Mouse (Mus musculus) macrophage (primary cell): ENCODE data around the gene Nphp1. TPM values are rescaled to one million over a fixed set of nuclear protein-coding genes. Genes with fewer than 3 reads are reported as not detected.

ENCODE experiments used
- H3K27ac ChIP-seq: fragments of 350-480 bp; formaldehyde crosslinking; 2 replicates; pipeline ENCODE4 v1.9.0; 2021
- H3K36me3 ChIP-seq: fragments of 350-480 bp; formaldehyde crosslinking; 2 replicates; pipeline ENCODE4 v1.9.0; 2021; ENCODE audit errors: inconsistent target
- H3K4me3 ChIP-seq: fragments of 350-480 bp; formaldehyde crosslinking; 2 replicates; pipeline ENCODE4 v1.9.0; 2021; ENCODE audit errors: inconsistent target
- H3K79me2 ChIP-seq: fragments of 350-480 bp; formaldehyde crosslinking; 2 replicates; pipeline ENCODE4 v1.9.0; 2021; ENCODE audit errors: inconsistent target
- WGBS: methylation state at CpG from one replicate; pipeline ENCODE4 v1.1.7; 2026; ENCODE audit warnings: inconsistent platforms; ENCODE audit not compliant: missing documents; 5-methylcytosine and 5-hydroxymethylcytosine counted together
- polyA plus RNA-seq: library from polyadenylated mRNA; stranded (reverse); fragments of 250-400 nt; gene quantifications from 3 replicates; pipeline ENCODE4 v1.2.4, GENCODE M21; 2018; ENCODE audit warnings: inconsistent platforms
- total RNA-seq, 78 experiments: library from RNA; depleted of rRNA; stranded (reverse); fragments of 250-400 nt; gene quantifications; 1 replicate in 9 of 78; 2 replicates in 24 of 78; 3 replicates in 43 of 78; 4 replicates in 2 of 78; pipeline ENCODE4 v1.2.4; 2018; ENCODE audit warnings: inconsistent platforms in 56 of 78

Gene Nphp1
- total RNA-seq (2018; cell fraction: chromatin; rRNA removed) = 10 to 100 TPM in 7 of 26 experiments, 1 to 10 TPM in 16, under 1 TPM in 3; 0.58 to 13.1 (median 6.9) TPM
- total RNA-seq (2018; cell fraction: cytosol; rRNA removed) = 1 to 10 TPM; 4.9 to 9.9 (median 7.7) TPM
- 1 to 10 TPM; 1.3 to 8.5 (median 5.0) TPM for total RNA-seq (2018; cell fraction: nucleus; rRNA removed)
- 5.9 to 6.7 TPM (median 6.6 TPM) in 3 replicates for polyA plus RNA-seq

DNA sequence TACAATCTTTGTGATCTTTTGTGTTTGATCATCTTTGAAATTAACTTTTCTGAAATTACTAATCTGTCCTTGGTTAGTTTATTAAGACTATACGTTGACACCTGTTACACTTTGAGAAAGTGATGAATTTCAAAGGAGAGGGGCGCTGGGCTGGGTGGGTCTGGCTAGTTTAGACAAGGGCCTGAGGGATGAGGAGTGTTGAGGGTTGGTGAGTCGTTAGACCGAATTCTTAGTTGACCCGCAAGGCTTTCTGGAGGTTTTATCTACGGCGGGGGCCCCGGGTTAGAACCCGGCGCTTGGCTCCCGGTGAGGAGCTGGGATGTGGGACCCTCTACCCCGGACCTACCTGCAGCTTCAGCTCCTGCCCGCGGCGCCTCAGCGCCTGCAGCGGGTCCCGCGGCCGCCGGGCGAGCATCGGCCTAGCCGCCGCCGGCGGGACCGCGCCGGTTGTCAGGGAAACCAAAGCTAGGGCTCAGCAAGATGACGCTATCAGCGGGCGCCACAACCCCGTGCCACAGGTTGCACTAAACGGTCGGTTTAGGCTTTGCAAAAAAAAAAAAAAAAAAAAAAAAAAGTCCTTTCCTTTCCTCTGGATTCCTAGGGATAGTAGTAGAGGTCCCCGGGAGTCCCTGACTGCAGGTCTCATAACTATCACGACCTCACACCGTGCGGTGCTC, at the start of gene Nphp1:
Gene Nphp1, minus strand, starts transcription at position 458 of the 677 bp plus-strand sequence.
- H3K27ac ChIP-seq = peak within 1 kb of the TSS; percentile 35
- H3K36me3 ChIP-seq = no peaks in the 10 kb centered on the region
- peaks cover 8% of the 10 kb centered on the region; the same call in 1 of the 2 replicates for H3K79me2 ChIP-seq
- peak within 1 kb of the TSS; percentile 51 for H3K4me3 ChIP-seq
- WGBS = 2% methylated on average over 39 of the region's 40 CpGs

DNA sequence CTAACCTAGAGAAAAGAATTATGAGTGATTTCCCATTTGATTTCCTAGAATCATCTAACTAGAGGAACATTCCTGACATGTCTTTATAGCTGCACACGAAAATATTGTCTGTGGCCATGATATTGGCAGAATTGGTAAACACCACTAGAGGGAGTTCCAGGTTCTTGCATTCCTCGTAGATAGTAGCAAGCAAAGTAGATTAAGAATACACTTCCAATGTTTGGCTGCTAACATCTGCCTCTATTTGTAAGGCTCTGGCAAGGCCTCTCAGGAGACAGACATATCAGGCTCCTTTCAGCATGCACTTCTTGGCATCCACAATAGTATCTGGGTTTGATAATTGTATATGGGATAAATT, 44.1 kb upstream of the Nphp1 start:
- 0% methylated on average over 2 of the region's 2 CpGs for WGBS
- Histone ChIP-seq H3K4me3 (no peak overlapping the region), H3K79me2 (peaks cover 33% of the 10 kb centered on the region), H3K36me3 (no peaks in the 10 kb centered on the region), H3K27ac (peak overlapping the region; percentile 37; the same call in 1 of the 2 replicates)

DNA sequence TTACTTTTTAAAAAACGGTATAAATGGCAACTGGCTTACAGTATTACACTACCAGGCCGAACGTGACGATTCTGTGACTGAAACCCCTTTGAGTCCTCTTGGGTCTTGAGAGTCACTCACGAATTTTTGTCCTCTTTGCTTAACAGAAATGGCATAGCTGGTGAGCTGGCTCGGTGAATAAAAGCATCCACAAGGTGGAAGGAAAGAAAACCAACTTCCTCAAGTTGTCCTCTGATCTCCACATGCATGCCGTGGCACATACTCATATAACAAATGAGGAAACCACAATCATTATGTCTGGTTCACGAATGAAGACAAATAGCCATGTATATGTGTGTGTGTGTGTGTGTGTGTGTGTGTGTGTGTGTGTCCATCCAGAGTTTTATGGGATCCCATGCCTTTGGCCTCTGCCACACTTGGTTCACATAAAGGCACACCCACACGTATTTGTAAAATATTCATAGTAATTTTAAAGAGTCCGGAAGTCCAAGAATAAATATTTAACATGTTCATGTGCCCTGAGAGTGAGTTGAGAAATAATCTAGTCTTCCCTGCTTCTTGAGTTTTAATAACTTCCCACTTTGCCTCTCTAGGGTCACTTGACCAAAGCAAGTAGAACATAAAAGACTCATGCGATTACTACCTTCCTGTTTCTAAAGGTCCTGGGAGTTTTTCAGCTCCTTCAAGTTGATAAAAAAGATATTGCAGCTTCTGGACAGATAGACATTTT, 43.6 kb upstream of the Nphp1 start:
- Histone ChIP-seq H3K4me3 (peak overlapping the region; percentile 65), H3K27ac (peak overlapping the region; percentile 37)
- WGBS = 8% methylated on average over 11 of the region's 11 CpGs

DNA sequence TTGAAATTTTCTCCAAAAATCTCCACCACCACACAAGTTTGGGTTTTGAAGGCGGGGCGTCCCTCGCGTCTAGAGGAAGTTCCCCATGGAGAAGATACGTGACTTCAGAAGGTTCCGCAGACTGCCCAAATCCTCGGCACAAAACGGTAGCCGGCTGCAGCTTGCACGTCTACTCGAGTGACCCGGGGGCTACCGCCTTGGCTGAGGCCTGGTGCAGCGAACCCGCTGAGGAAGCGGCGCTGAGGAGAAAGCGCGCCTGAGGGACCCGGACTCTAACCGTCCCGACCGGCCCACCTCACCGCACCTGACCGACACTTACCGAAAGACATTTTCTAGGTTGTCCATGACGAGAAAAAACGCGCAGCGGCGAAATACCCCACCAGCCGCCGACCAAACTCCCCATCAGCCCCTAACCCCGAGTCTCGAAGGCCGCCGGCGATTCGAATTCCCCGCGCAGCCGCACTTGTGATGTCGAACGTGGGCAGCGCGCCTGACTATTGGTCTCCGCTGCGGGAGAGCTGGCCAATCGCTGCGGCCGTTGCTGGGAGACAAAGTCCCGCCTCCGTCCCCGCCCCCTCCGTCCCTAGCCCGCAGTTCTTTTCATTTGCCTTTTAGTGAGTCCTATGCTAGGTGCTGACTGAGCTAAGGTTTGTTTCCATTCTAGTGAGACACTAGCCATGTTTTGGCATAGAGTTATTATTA, 42.9 kb upstream of the Nphp1 start, which contains the start of gene Bub1:
Gene Bub1, minus strand, starts transcription at position 465 of the 702 bp plus-strand sequence.
- Histone ChIP-seq H3K79me2 (peaks cover 33% of the 10 kb centered on the region), H3K4me3 (peak within 1 kb of the TSS; percentile 65), H3K36me3 (no peaks in the 10 kb centered on the region), H3K27ac (peak within 1 kb of the TSS; percentile 52)
- under 1% methylated on average over 56 of the region's 56 CpGs for WGBS

More for the DNA sequence above, 43.6 kb upstream of the Nphp1 start:
- peaks cover 33% of the 10 kb centered on the region for H3K79me2 ChIP-seq
- no peaks in the 10 kb centered on the region for H3K36me3 ChIP-seq

DNA sequence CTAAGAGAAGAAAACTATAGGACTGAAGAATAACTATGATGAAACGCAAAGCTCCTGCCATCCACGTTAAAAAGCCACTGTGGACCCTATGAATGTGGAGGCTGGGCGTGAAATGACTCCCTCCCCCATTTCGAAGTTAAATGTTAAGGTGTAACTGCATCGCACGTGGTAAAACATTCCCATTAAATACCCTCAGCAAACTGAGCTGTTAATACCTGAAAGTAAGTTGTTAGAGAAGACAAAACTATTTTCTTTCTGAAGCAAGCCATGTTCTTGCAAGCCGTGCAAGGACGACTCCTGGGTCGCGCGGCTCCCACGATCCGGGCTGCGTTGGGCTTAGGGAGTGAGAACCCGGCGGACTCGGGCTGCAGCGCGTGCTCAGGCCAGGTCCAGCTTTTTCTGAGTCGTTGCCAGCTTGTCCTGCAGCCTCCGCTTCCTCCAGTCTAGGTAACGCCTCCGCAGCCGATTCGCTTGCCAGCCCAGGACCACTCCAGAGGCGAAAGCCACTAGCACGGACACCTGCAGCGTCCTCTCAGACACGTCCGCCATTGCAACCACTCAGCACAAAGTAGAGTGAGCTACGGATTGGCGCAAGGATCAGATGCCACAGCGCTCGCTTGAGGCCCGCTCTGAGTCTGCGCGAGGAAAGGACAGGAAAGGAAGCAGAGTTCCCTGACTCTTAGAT, 3.4 kb upstream of the Nphp1 start, which contains the start of gene Mtln:
Gene Mtln, minus strand, starts transcription at position 570 of the 685 bp plus-strand sequence.
- H3K27ac ChIP-seq = peak within 1 kb of the TSS; percentile 27; the same call in 1 of the 2 replicates
- no peaks in the 10 kb centered on the region for H3K36me3 ChIP-seq
- peak within 1 kb of the TSS; percentile 60 for H3K4me3 ChIP-seq
- H3K79me2 ChIP-seq = peaks cover 8% of the 10 kb centered on the region; the same call in 1 of the 2 replicates
- WGBS = 0% methylated on average over 37 of the region's 37 CpGs

DNA sequence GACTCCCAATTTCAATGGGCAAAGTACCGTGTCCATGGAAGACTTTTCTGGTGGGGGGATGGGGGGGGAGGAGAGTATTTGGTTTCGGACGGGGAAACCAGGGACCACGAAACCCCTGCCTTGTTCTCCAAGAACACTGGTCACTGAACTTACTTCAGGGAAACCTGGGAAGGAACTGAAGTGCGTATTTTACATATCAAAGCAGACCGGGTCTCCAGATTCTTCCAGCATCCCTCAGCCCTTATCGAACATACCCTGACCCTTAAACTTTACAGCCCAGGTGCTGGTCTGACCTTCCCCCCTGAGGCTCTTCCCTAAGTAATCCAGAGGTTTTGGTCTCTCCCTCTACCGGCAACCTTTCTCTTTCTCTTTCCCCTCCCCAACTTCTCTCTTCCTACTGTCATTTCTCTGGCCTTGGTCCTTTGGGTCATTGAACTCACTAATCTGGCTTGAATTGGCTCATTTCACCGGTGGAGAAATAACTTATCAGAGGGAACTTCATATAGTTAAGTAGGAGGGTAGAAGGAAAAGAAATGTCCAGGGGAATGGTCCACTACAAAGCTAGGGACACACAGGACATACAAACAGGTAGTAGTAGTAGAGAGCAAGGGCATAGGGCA, 1.1 kb upstream of the Nphp1 start:
- WGBS = 57% methylated on average over 9 of the region's 9 CpGs
- Histone ChIP-seq H3K36me3 (no peaks in the 10 kb centered on the region), H3K4me3 (no peak overlapping the region)

DNA sequence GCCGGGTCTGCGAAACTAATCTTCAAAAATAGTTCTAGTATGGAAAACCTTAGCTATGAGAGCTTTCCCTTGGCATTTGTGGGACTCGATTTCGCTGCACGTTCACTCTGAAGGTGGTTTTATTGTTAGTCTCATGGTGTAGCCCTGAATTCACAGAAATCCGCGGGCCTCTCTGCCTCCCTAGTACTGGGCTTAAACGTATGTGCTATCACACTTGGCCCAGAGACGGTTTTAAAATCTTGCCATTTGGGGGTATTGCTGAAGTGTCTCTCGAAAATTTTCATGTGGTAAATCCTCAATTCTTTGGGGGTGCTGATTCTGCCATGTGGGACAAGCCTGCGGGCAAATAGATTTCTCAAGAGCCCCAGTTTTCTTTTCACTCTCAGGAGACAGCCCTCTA, 441 bp upstream of the Nphp1 start:
- whole genome bisulfite sequencing = 7% methylated on average over 11 of the region's 11 CpGs
- Histone ChIP-seq H3K27ac (peak overlapping the region; percentile 35), H3K79me2 (peaks cover 8% of the 10 kb centered on the region; the same call in 1 of the 2 replicates), H3K4me3 (peak overlapping the region; percentile 51), H3K36me3 (no peaks in the 10 kb centered on the region)

More for the DNA sequence above, 1.1 kb upstream of the Nphp1 start:
- peaks cover 8% of the 10 kb centered on the region; the same call in 1 of the 2 replicates for H3K79me2 ChIP-seq
- no peak overlapping the region for H3K27ac ChIP-seq

DNA sequence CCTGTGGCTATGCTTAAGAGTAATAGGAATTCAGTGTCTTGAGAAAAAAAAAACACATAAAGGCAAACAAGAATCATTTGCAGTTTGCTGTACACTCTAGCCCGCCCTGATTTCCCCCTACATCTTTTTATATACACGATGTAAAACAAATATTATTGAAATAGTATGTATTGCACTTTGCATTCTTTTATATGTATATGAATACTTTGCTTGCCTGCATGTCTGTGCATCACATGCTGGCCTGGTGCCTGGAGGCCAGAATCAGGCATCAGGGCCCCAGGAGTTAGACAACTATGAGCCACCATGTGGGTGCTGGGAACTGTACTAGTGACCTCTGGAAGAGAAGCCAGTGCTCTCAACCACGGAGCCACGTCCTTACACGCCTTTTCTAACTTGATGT, 1.5 kb downstream of the Nphp1 start:
- Histone ChIP-seq H3K4me3 (no peak overlapping the region), H3K36me3 (no peaks in the 10 kb centered on the region), H3K27ac (no peak overlapping the region), H3K79me2 (peaks cover 8% of the 10 kb centered on the region; the same call in 1 of the 2 replicates)
- WGBS = 86% methylated on average over 5 of the region's 5 CpGs

DNA sequence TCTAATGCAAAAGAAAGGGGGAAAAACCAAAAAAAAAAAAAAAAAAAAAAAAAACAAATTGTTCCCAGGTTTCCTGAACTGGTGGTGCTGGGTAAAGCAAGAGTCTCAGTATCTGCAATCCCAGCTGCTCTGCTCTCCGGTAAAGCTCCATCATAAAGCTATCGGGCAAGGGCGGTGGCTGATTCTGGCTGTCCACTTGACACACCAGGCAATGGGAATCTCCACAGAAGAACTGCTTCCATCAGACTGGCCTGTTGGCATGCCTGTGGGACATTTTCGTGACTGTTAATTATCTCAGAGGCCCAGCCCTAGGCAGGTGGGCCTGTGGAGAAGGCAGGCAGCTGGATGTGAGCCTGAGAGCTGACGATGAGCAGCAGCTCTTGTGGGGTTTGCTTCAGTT, 10.2 kb downstream of the Nphp1 start:
- 90% methylated on average over 5 of the region's 5 CpGs for WGBS
- H3K4me3 ChIP-seq = no peak overlapping the region
- H3K36me3 ChIP-seq = no peaks in the 10 kb centered on the region
- H3K79me2 ChIP-seq = no peaks in the 10 kb centered on the region
- H3K27ac ChIP-seq = no peak overlapping the region

DNA sequence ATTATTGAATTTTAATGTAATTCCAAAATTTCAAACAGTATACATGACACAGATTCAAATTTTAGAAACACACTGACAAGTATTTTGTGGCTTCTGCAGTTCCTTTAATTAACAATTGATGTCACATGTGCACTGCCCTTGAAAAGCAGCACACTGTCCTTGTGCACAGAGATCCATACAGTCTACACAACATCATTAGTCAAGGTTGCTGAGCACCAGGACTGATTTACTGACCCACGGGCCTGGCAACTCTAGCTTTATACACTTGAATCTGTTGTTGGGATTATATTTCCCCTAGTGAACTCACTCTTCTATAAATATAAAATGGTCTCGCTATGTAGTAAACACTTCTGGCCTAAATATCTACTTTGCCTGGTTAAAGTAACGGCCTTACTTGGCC, 13.7 kb downstream of the Nphp1 start:
- Histone ChIP-seq H3K36me3 (no peaks in the 10 kb centered on the region), H3K4me3 (no peak overlapping the region), H3K79me2 (no peaks in the 10 kb centered on the region), H3K27ac (no peak overlapping the region)
- 90% methylated on average over 3 of the region's 3 CpGs for WGBS

DNA sequence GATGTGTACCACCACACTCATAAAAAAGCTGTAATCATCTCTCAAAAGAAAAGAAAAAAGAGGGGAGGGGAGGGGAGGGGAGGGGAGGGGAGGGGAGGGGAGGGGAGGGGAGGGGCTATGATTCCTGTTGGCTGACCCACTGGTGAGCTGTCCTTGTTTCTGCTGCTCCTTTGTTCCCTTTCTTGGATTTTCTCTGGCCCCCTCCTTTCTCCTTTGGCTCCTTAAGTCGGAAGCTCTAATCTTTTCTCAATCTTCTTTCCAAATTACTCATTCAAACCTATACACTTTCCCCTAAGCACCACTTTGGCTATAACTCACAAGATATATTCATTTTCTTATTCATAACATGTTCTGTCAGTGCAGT, 14.1 kb downstream of the Nphp1 start:
- Histone ChIP-seq H3K36me3 (no peaks in the 10 kb centered on the region), H3K27ac (no peak overlapping the region), H3K4me3 (no peak overlapping the region), H3K79me2 (no peaks in the 10 kb centered on the region)
- WGBS = 100% methylated on average over 1 of the region's 1 CpGs

DNA sequence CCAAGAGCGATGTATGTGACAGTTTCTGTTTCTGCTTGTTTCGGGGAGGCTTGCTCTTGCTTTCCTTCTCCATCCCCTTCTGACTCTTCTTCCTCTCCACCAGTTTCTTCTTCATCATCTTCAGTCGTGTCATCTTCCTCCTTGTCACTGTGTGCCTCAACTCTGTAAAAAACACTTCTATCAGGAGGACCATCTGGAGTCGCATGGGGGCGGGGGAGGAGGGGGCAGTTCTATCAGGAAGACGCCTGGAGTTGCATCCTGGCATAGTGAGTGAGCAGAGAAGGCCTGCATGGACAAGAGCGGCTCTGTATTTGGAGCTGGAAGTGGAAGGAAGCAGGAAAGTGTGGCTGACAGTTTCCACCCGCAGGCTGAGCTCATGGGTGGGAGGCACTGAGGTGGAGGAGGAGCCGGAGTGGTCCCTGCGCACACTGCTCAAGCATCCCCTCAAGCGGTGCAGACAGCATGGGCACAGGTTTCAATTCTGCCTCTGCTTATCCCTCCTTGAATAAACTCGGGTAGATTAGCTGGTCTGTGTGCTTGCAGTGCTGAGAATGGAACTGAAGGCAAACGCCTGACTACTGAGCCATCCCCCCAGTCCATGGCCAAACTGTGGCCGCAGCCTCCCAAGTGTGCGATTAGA, 14.6 kb downstream of the Nphp1 start:
- Histone ChIP-seq H3K79me2 (no peaks in the 10 kb centered on the region), H3K27ac (no peak overlapping the region), H3K4me3 (no peak overlapping the region), H3K36me3 (no peaks in the 10 kb centered on the region)
- 85% methylated on average over 13 of the region's 15 CpGs for WGBS

DNA sequence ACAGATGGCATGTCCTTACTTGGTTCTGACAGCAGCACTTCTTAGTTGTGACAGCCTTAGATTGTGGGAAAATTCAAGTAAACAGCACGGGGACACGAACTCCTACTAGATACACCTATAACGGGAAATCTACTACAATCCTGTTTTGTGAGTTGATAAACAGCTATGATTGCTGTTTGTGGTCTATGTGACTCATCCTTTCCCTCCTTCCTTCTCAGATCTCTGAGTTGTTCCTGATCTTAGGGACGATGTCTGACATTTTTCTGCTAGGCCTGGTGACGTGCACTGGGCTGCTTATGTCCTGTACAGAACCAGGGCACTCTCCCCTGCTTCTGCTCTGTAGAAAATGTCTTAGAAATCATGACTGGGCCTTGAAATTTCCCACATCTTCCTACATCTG, 27.1 kb downstream of the Nphp1 start:
- no peaks in the 10 kb centered on the region for H3K79me2 ChIP-seq
- H3K36me3 ChIP-seq = no peaks in the 10 kb centered on the region
- WGBS = 85% methylated on average over 5 of the region's 5 CpGs

More for the DNA sequence above, 27.1 kb downstream of the Nphp1 start:
- Histone ChIP-seq H3K4me3 (no peak overlapping the region), H3K27ac (no peak overlapping the region)
